13 mouse cellular contexts compared by ENCODE assay signal in genomic region chr13:102089551-102089950, GRCm38 (mm10).
DNase-seq lines count a peak whose midpoint lies in the region; ATAC-seq lines count a peak whose summit lies in the region.
"Had no signal": no experiment of that assay in that cellular context is flagged by ENCODE, and none has a peak within 500 bp of the region (broad histone marks: within the 10 kb centered on the region; RNA-seq: fewer than 3 reads in every experiment).

No protein-coding gene starts in this region.

- DNase-seq in heart, adult 11 months, result peak; percentile 74
- no peak for DNase-seq in heart, postnatal 36 days
- DNase-seq in NIH3T3 (ENCODE audit: low read depth), result peak; percentile 66
- peak; percentile 42 to 55 for DNase-seq in thymus, postnatal 10 days (ENCODE audit: low spot score in 2 of 2)
- no peak for DNase-seq in cerebellum, adult 9-11 months
- DNase-seq in adrenal gland, adult 8-10 months, result no peak
- no peak for DNase-seq in cerebellum, adult 9-10 months
- DNase-seq: adrenal gland, postnatal 10 days; kidney, adult 9 months; kidney, postnatal 4 days; midbrain, embryonic 14.5 days had no signal

- intact Hi-C loops in heart, postnatal 36 days (cut with DNase I), result no loop called here

- ATAC-seq in megakaryocyte progenitor cell, adult 5-6 weeks (replicated peaks; ENCODE audit: poor library complexity), result peak; percentile 80
- ATAC-seq: liver, embryonic 12.5 days had no signal

Comparison
In these comparisons a context has a peak if more than half of its experiments do, and no peak if none do; other contexts are left out.
1. DNase-seq: peak in heart, adult 11 months (single experiment), NIH3T3 (single experiment) and thymus, postnatal 10 days (2 of 2); none in heart, postnatal 36 days (0 of 2), cerebellum, adult 9-11 months (single experiment), adrenal gland, adult 8-10 months (single experiment) and cerebellum, adult 9-10 months (single experiment).